Mouse (Mus musculus) embryonic facial prominence, embryonic 12.5 days (tissue): ENCODE measurements around the gene Plxna2. TPM values are rescaled to one million over a fixed set of nuclear protein-coding genes. Genes with fewer than 3 reads are reported as not detected.

Source experiments
- ATAC-seq: fragments of 200-750 bp; cut with Nextera tagmentation; 2 replicates; pipeline ENCODE4 v1.8.0; 2017; ENCODE audit not compliant: insufficient number of reproducible peaks, insufficient read depth, low FRiP score, low TSS enrichment
- H3K27ac ChIP-seq: fragments of 300-500 bp; sonication (generic); 2 replicates; pipeline ENCODE4 v1.5.1; 2016; ENCODE audit warnings: mild to moderate bottlenecking
- H3K27me3 ChIP-seq: fragments of 300-500 bp; sonication (generic); 2 replicates; pipeline ENCODE4 v1.6.1; 2016; ENCODE audit warnings: mild to moderate bottlenecking, moderate library complexity
- H3K36me3 ChIP-seq: fragments of 300-500 bp; sonication (generic); 2 replicates; pipeline ENCODE4 v1.6.1; 2016; ENCODE audit warnings: mild to moderate bottlenecking
- H3K4me1 ChIP-seq: fragments of 300-500 bp; sonication (generic); 2 replicates; pipeline ENCODE4 v1.6.1; 2016
- H3K4me2 ChIP-seq: fragments of 300-500 bp; sonication (generic); replicated peaks from 2 replicates; pipeline ENCODE4 v1.6.1; 2016; ENCODE audit warnings: mild to moderate bottlenecking, moderate library complexity
- H3K4me3 ChIP-seq: fragments of 300-500 bp; sonication (generic); 2 replicates; pipeline ENCODE4 v1.5.1; 2016; ENCODE audit warnings: mild to moderate bottlenecking
- H3K9ac ChIP-seq: fragments of 300-500 bp; sonication (generic); 2 replicates; pipeline ENCODE4 v1.6.1; 2016; ENCODE audit warnings: mild to moderate bottlenecking, moderate library complexity
- H3K9me3 ChIP-seq: fragments of 300-500 bp; sonication (generic); 2 replicates; pipeline ENCODE4 v1.6.1; 2016; ENCODE audit warnings: mild to moderate bottlenecking, moderate library complexity
- WGBS: fragments of 180-500 bp; shearing (Covaris S2); methylation state at CpG from one replicate; pipeline ENCODE4 v1.1.7; 2016; 5-methylcytosine and 5-hydroxymethylcytosine counted together
- polyA plus RNA-seq: library from polyadenylated mRNA; unstranded; fragments of >200 nt; fragmentation: Nextera tagmentation; extraction: Ambion mirVana; gene quantifications from 2 replicates; pipeline ENCODE4 v1.2.1, GENCODE M21; 2016

Plxna2 gene
- polyA plus RNA-seq: 10.5 and 11.6 TPM in 2 replicates

GRCm38 (mm10) chr1:194617918-194618317 lies at the start of gene Plxna2:
TSS of gene Plxna2 (plus strand) at chr1:194618218.
- H3K4me2 ChIP-seq: peak within 1 kb of the TSS; percentile 94
- no peak for ATAC-seq
- 97% methylated on average over 2 of the region's 2 CpGs for WGBS
- H3K4me3 ChIP-seq: peak within 1 kb of the TSS; percentile 81
- no peak within 1 kb of the TSS for H3K27ac ChIP-seq
- H3K27me3 ChIP-seq: no peaks in the 10 kb centered on the region
- H3K9ac ChIP-seq: no peak within 1 kb of the TSS
- H3K36me3 ChIP-seq: no peaks in the 10 kb centered on the region
- peaks cover 30% of the 10 kb centered on the region for H3K4me1 ChIP-seq
- no peaks in the 10 kb centered on the region for H3K9me3 ChIP-seq

GRCm38 (mm10) chr1:194573870-194574269 lies 44.1 kb upstream of the Plxna2 start:
- WGBS: 71% methylated on average over 3 of the region's 3 CpGs
- ATAC-seq: no peak

GRCm38 (mm10) chr1:194578270-194578669 lies 39.7 kb upstream of the Plxna2 start:
- Histone ChIP-seq H3K27ac (no peak overlapping the region), H3K36me3 (no peaks in the 10 kb centered on the region), H3K27me3 (no peaks in the 10 kb centered on the region), H3K4me3 (no peak overlapping the region), H3K9ac (no peak overlapping the region), H3K4me2 (no peak overlapping the region), H3K4me1 (no peaks in the 10 kb centered on the region), H3K9me3 (no peaks in the 10 kb centered on the region)
- ATAC-seq: no peak
- WGBS: 90% methylated on average over 3 of the region's 3 CpGs

More at GRCm38 (mm10) chr1:194573870-194574269, 44.1 kb upstream of the Plxna2 start:
- Histone ChIP-seq H3K9me3 (no peaks in the 10 kb centered on the region), H3K4me1 (no peaks in the 10 kb centered on the region), H3K9ac (no peak overlapping the region), H3K27ac (no peak overlapping the region), H3K36me3 (no peaks in the 10 kb centered on the region), H3K4me3 (no peak overlapping the region), H3K27me3 (no peaks in the 10 kb centered on the region), H3K4me2 (no peak overlapping the region)

GRCm38 (mm10) chr1:194580539-194580938 lies 37.5 kb upstream of the Plxna2 start:
- no peak overlapping the region for H3K4me2 ChIP-seq
- no peaks in the 10 kb centered on the region for H3K27me3 ChIP-seq
- no peaks in the 10 kb centered on the region for H3K4me1 ChIP-seq
- no peak overlapping the region for H3K27ac ChIP-seq
- no peak for ATAC-seq
- H3K4me3 ChIP-seq: no peak overlapping the region
- H3K36me3 ChIP-seq: no peaks in the 10 kb centered on the region
- no peak overlapping the region for H3K9ac ChIP-seq
- no peaks in the 10 kb centered on the region for H3K9me3 ChIP-seq

GRCm38 (mm10) chr1:194586670-194587069 lies 31.3 kb upstream of the Plxna2 start:
- H3K4me1 ChIP-seq: peaks cover 23% of the 10 kb centered on the region
- ATAC-seq: no peak

GRCm38 (mm10) chr1:194587532-194587931 lies 30.5 kb upstream of the Plxna2 start:
- no peaks in the 10 kb centered on the region for H3K36me3 ChIP-seq
- no peaks in the 10 kb centered on the region; the same call in 1 of the 2 replicates for H3K27me3 ChIP-seq
- no peak for ATAC-seq
- H3K9ac ChIP-seq: no peak overlapping the region
- H3K4me3 ChIP-seq: no peak overlapping the region
- 0 out of 2 replicates have a peak overlapping the region, but pooled peaks have one; percentile 11 for H3K27ac ChIP-seq
- no peaks in the 10 kb centered on the region for H3K9me3 ChIP-seq
- no peak overlapping the region for H3K4me2 ChIP-seq
- H3K4me1 ChIP-seq: peaks cover 23% of the 10 kb centered on the region

More at GRCm38 (mm10) chr1:194586670-194587069, 31.3 kb upstream of the Plxna2 start:
- Histone ChIP-seq H3K9me3 (no peaks in the 10 kb centered on the region), H3K27ac (no peak overlapping the region), H3K9ac (no peak overlapping the region), H3K4me2 (no peak overlapping the region), H3K4me3 (no peak overlapping the region), H3K27me3 (no peaks in the 10 kb centered on the region; the same call in 1 of the 2 replicates), H3K36me3 (no peaks in the 10 kb centered on the region)
- WGBS: 78% methylated on average over 1 of the region's 1 CpGs

GRCm38 (mm10) chr1:194587956-194588668 lies 29.9 kb upstream of the Plxna2 start:
- WGBS: 22% methylated on average over 1 of the region's 1 CpGs
- no peak overlapping the region for H3K9ac ChIP-seq
- H3K27ac ChIP-seq: no peak overlapping the region

GRCm38 (mm10) chr1:194588711-194589451 lies 29.1 kb upstream of the Plxna2 start:
- no peak overlapping the region for H3K4me2 ChIP-seq
- WGBS: 47% methylated on average over 1 of the region's 1 CpGs
- no peaks in the 10 kb centered on the region; the same call in 1 of the 2 replicates for H3K27me3 ChIP-seq
- no peaks in the 10 kb centered on the region for H3K36me3 ChIP-seq
- H3K4me1 ChIP-seq: peaks cover 28% of the 10 kb centered on the region
- H3K27ac ChIP-seq: peak overlapping the region; percentile 54; the same call in 1 of the 2 replicates
- no peak overlapping the region for H3K4me3 ChIP-seq
- H3K9me3 ChIP-seq: no peaks in the 10 kb centered on the region
- ATAC-seq: peak; percentile 79
- H3K9ac ChIP-seq: no peak overlapping the region

More at GRCm38 (mm10) chr1:194587956-194588668, 29.9 kb upstream of the Plxna2 start:
- Histone ChIP-seq H3K4me3 (no peak overlapping the region), H3K4me2 (no peak overlapping the region), H3K9me3 (no peaks in the 10 kb centered on the region), H3K27me3 (no peaks in the 10 kb centered on the region; the same call in 1 of the 2 replicates), H3K4me1 (peaks cover 23% of the 10 kb centered on the region), H3K36me3 (no peaks in the 10 kb centered on the region)
- no peak for ATAC-seq

GRCm38 (mm10) chr1:194593155-194593554 lies 24.9 kb upstream of the Plxna2 start:
- Histone ChIP-seq H3K4me3 (no peak overlapping the region), H3K4me1 (peaks cover 22% of the 10 kb centered on the region), H3K9ac (no peak overlapping the region), H3K27ac (no peak overlapping the region), H3K4me2 (no peak overlapping the region), H3K36me3 (no peaks in the 10 kb centered on the region), H3K27me3 (no peaks in the 10 kb centered on the region; the same call in 1 of the 2 replicates), H3K9me3 (no peaks in the 10 kb centered on the region)
- ATAC-seq: no peak
- 36% methylated on average over 5 of the region's 5 CpGs for WGBS

- Histone ChIP-seq H3K9me3 (no peaks in the 10 kb centered on the region), H3K9ac (no peak overlapping the region), H3K4me1 (peaks cover 8% of the 10 kb centered on the region; the same call in 1 of the 2 replicates), H3K27ac (no peak overlapping the region), H3K4me2 (no peak overlapping the region), H3K4me3 (no peak overlapping the region), H3K36me3 (no peaks in the 10 kb centered on the region), H3K27me3 (no peaks in the 10 kb centered on the region)
- ATAC-seq: no peak
- 68% methylated on average over 5 of the region's 5 CpGs for WGBS
These were observed 10.4 kb upstream of the Plxna2 start for GRCm38 (mm10) chr1:194607406-194608261.

- Histone ChIP-seq H3K4me3 (no peak overlapping the region), H3K36me3 (no peaks in the 10 kb centered on the region), H3K9ac (no peak overlapping the region), H3K4me2 (no peak overlapping the region), H3K27ac (no peak overlapping the region), H3K4me1 (peaks cover 8% of the 10 kb centered on the region; the same call in 1 of the 2 replicates), H3K9me3 (no peaks in the 10 kb centered on the region), H3K27me3 (no peaks in the 10 kb centered on the region)
- WGBS: 3% methylated on average over 2 of the region's 2 CpGs
- ATAC-seq: peak; percentile 77; the same call in 1 of the 2 replicates
These were observed 7.5 kb upstream of the Plxna2 start for GRCm38 (mm10) chr1:194610516-194610915.
